Mouse (Mus musculus) olfactory bulb, adult 2 months (tissue): Measurements from ENCODE around the gene Fam126b. TPM values are rescaled to one million over a fixed set of nuclear protein-coding genes. Genes with fewer than 3 reads are reported as not detected.
A peak's percentile ranks its signal among the peaks of the same experiment; 100 is the strongest.
"Not testable (repeated sequence)": the region's sequence is repeated elsewhere in the genome, so short reads cannot be mapped to it uniquely, and the experiment has no call there.

ENCODE experiments used
- H3K27ac ChIP-seq: fragments of 200-500 bp; 2 replicates; pipeline ENCODE4 v1.5.1; 2012; ENCODE audit warnings: low read depth, low read length; ENCODE audit not compliant: insufficient read depth
- H3K4me1 ChIP-seq: fragments of 200-500 bp; 2 replicates; pipeline ENCODE4 v1.6.1; 2012; ENCODE audit warnings: low read length; ENCODE audit not compliant: control insufficient read depth, insufficient read depth
- H3K4me3 ChIP-seq: fragments of 200-500 bp; 2 replicates; pipeline ENCODE4 v1.5.1; 2012; ENCODE audit warnings: mild to moderate bottlenecking, low read depth, low read length, moderate library complexity; ENCODE audit not compliant: insufficient read depth
- CTCF ChIP-seq: fragments of 200-500 bp; IDR thresholded peaks from 2 replicates; pipeline ENCODE4 v1.5.1; 2012; ENCODE audit warnings: low read depth, mild to moderate bottlenecking, low read length, moderate library complexity; ENCODE audit not compliant: insufficient read depth
- POLR2A ChIP-seq: fragments of 200-500 bp; IDR thresholded peaks from 2 replicates; pipeline ENCODE4 v1.6.1; 2012; ENCODE audit warnings: mild to moderate bottlenecking, low read depth, low read length, moderate library complexity; ENCODE audit not compliant: insufficient read depth
- WGBS: fragments of 180-500 bp; shearing (Covaris S2); methylation state at CpG from one replicate; pipeline ENCODE4 v1.1.7; 2018; 5-methylcytosine and 5-hydroxymethylcytosine counted together
- polyA plus RNA-seq: library from polyadenylated mRNA; stranded (reverse); fragments of >200 nt; gene quantifications from 2 replicates; pipeline ENCODE4 v1.2.4, GENCODE M21; 2012; ENCODE audit warnings: low replicate concordance; ENCODE audit not compliant: missing spikeins, insufficient read depth, insufficient read length

The Fam126b gene
- polyA plus RNA-seq, 1 experiment, result not detected

DNA sequence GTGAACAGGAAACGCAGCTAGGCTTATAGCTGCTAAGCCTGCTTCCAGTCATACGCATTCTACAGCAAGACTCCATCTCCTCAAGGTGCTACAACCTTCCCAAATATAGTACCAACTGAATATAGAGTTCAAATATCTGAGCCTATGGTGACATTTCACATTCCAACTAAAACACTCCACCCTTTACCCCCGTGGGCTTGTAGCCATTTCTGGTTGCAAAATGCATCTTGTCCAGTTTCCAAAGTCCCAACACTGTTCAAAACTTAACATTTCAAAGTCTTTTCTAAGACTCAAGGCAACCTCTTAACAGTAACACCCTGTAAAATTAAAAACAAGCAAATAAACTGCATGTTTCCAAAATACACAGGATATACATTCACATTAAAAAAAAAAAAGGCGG lies 29.0 kb upstream of the Fam126b start:
- Histone ChIP-seq H3K27ac (peak overlapping the region; percentile 67), H3K4me3 (no peak overlapping the region), H3K4me1 (peaks cover 5% of the 10 kb centered on the region)
- WGBS, result 86% methylated on average over 4 of the region's 4 CpGs
- TF ChIP-seq POLR2A, result no peak
- no peak for TF ChIP-seq CTCF

DNA sequence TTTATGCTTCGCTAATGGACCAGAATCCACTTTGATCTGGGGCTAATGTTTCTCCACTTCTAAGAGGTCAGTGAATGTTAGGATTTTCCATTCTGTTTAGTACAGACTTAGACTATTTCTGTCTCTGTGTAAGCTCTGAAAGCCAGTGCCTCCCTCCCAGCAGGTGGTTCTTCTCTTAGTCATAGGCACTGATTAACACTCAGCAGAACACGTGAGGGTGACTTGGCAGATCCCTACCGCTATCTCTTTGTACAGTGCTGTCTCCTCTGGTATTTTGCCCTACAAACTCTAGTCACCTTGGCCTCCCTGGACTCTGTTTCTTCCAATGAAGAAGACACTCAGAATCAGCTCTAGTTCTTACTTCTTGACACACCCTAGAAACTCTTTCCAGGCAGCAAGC lies 28.3 kb upstream of the Fam126b start:
- Histone ChIP-seq H3K27ac (peak overlapping the region; percentile 67), H3K4me1 (peaks cover 5% of the 10 kb centered on the region), H3K4me3 (no peak overlapping the region)
- WGBS, result 30% methylated on average over 3 of the region's 3 CpGs
- TF ChIP-seq CTCF, result no peak
- TF ChIP-seq POLR2A, result no peak

DNA sequence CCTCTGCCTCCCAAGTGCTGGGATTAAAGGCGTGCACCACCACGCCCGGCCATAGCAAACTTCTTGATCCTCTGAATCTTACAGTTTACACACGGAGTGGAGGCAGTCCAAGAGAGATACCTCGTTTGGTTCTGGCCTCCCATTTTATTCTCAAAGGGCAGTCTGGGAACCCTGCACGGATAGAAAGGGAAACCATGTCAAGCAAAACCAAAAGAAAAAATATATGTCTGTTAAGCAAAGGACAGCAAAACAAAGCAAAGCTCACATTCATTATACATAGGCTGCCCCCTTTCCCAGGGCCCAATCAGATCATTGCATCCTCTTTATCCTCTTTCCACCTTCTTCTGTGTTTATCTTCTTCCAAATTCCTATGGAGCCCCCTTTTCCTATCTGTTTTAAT lies 27.7 kb upstream of the Fam126b start:
- Histone ChIP-seq H3K4me1 (peaks cover 5% of the 10 kb centered on the region), H3K4me3 (no peak overlapping the region), H3K27ac (no peak overlapping the region)
- TF ChIP-seq POLR2A (no peak), CTCF (no peak)
- 82% methylated on average over 6 of the region's 6 CpGs for WGBS

GRCm38 (mm10) chr1:58610611-58611010 lies 24.5 kb upstream of the Fam126b start:
- WGBS, result 34% methylated on average over 1 of the region's 1 CpGs
- no peak overlapping the region for H3K4me3 ChIP-seq
- H3K4me1 ChIP-seq, result 0 out of 2 replicates have a peak, but pooled peaks cover 2% of the 10 kb centered on the region
- no peak overlapping the region for H3K27ac ChIP-seq
- TF ChIP-seq POLR2A (no peak), CTCF (no peak)

GRCm38 (mm10) chr1:58610166-58610565 lies 24.0 kb upstream of the Fam126b start:
- TF ChIP-seq CTCF (no peak), POLR2A (no peak)
- WGBS, result 86% methylated on average over 1 of the region's 1 CpGs
- Histone ChIP-seq H3K27ac (no peak overlapping the region), H3K4me3 (no peak overlapping the region), H3K4me1 (no peaks in the 10 kb centered on the region)

DNA sequence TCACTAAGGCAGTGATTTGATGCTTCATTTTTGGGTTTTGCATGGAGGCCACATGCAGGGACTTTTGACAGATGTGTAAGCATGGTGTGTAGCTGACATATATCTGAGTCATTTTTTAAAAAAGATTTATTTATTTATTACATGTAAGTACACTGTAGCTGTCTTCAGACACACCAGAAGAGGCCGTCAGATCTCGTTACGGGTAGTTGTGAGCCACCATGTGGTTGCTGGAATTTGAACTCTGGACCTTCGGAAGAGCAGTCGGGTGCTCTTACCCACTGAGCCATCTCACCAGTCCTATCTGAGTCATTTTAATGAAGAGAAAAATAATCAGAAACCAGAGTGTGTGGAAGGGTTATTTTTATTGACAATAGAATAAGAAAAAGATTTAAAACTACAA lies 23.5 kb upstream of the Fam126b start:
- not testable (repeated sequence) for H3K27ac ChIP-seq, H3K4me3 ChIP-seq, H3K4me1 ChIP-seq
- 92% methylated on average over 5 of the region's 5 CpGs for WGBS

- TF ChIP-seq POLR2A (no peak), CTCF (no peak)
- no peaks in the 10 kb centered on the region for H3K4me1 ChIP-seq
- no peak overlapping the region for H3K27ac ChIP-seq
- 75% methylated on average over 4 of the region's 4 CpGs for WGBS
- H3K4me3 ChIP-seq, result no peak overlapping the region
Observed at GRCm38 (mm10) chr1:58603738-58604137, 17.6 kb upstream of the Fam126b start.

GRCm38 (mm10) chr1:58602681-58603080 lies 16.6 kb upstream of the Fam126b start:
- no peak overlapping the region for H3K4me3 ChIP-seq
- no peak overlapping the region for H3K27ac ChIP-seq
- WGBS, result 83% methylated on average over 4 of the region's 4 CpGs
- H3K4me1 ChIP-seq, result no peaks in the 10 kb centered on the region
- TF ChIP-seq CTCF (no peak), POLR2A (no peak)

- whole genome bisulfite sequencing, result 87% methylated on average over 1 of the region's 1 CpGs
- no peak overlapping the region for H3K27ac ChIP-seq
- TF ChIP-seq POLR2A (no peak), CTCF (no peak)
- no peaks in the 10 kb centered on the region for H3K4me1 ChIP-seq
- H3K4me3 ChIP-seq, result no peak overlapping the region
Observed at GRCm38 (mm10) chr1:58587491-58587890, 1.4 kb upstream of the Fam126b start.
